ENCODE assay signal across 8 mouse cellular contexts in genomic region chr19:4811909-4812242, GRCm38 (mm10). TPM values are rescaled to one million over a fixed set of nuclear protein-coding genes. Genes with fewer than 3 reads are reported as not detected.
A peak's percentile ranks its signal among the peaks of the same experiment; 100 is the strongest.
DNase-seq lines count a peak whose midpoint lies in the region; ATAC-seq and TF ChIP-seq lines count a peak whose summit lies in the region.

No protein-coding gene starts in this region.

- peak overlapping the region; percentile 75 to 80 for H3K4me3 ChIP-seq in heart, embryonic 14.5 days (ENCODE audit: control insufficient read depth in 1 of 2, insufficient read depth in 1 of 2, low read depth in 1 of 2, low read length in 2 of 2)
- H3K4me3 ChIP-seq in ES-E14 (ENCODE audit: insufficient read depth in 1 of 2, low read depth in 1 of 2, low read length in 2 of 2, poor library complexity in 1 of 2, severe bottlenecking in 1 of 2), result peak overlapping the region; percentile 77 to 94
- peak overlapping the region; percentile 75 for H3K4me3 ChIP-seq in forebrain, postnatal 0 days (ENCODE audit: low read depth, low read length)
- H3K4me3 ChIP-seq in macrophage (ENCODE audit: inconsistent target), result peak overlapping the region; percentile 95

- DNase-seq in heart, adult 9 months (ENCODE audit: low spot score in 2 of 2), result no peak
- no peak for DNase-seq in ES-E14 (ENCODE audit: low read depth, low spot score)
- DNase-seq in forebrain, postnatal 0 days, result no peak
- no peak for DNase-seq in frontal cortex, postnatal 25 days (ENCODE audit: low spot score in 2 of 2)
- no peak for DNase-seq in cerebellum, postnatal 25 days
- DNase-seq in cerebellum, postnatal 4 days (ENCODE audit: low spot score in 2 of 2), result no peak

- H3K4me1 ChIP-seq in heart, embryonic 14.5 days (ENCODE audit: control insufficient read depth in 2 of 2, insufficient read depth in 2 of 2, low read length in 2 of 2), result peaks cover 7 to 22% of the 10 kb centered on the region in 2 experiments
- peaks cover 3 to 4% of the 10 kb centered on the region in 2 experiments; a peak in 3 of 4 replicates for H3K4me1 ChIP-seq in ES-E14 (ENCODE audit: control insufficient read depth in 2 of 2, insufficient read depth in 2 of 2, low read length in 2 of 2, poor library complexity in 1 of 2)
- peaks cover 17% of the 10 kb centered on the region for H3K4me1 ChIP-seq in forebrain, postnatal 0 days (ENCODE audit: insufficient read depth)

- peak overlapping the region; percentile 92 to 97 for H3K27ac ChIP-seq in heart, embryonic 14.5 days (replicated peaks in 1 of 2; ENCODE audit: control insufficient read depth in 1 of 2, insufficient read depth in 1 of 2, low read depth in 2 of 2, low read length in 2 of 2)
- H3K27ac ChIP-seq in ES-E14 (ENCODE audit: insufficient read depth, low read depth, low read length, poor library complexity, severe bottlenecking), result peak overlapping the region; percentile 89
- peak overlapping the region; percentile 93 for H3K27ac ChIP-seq in forebrain, postnatal 0 days (ENCODE audit: low read depth, low read length)
- H3K27ac ChIP-seq in macrophage, result peak overlapping the region; percentile 70

- H3K4me2 ChIP-seq in heart, embryonic 14.5 days (ENCODE audit: low read length), result peak overlapping the region; percentile 69
- H3K4me2 ChIP-seq in forebrain, postnatal 0 days (ENCODE audit: low read depth), result peak overlapping the region; percentile 79

- in situ Hi-C loops in ES-E14 (cut with MboI; ENCODE audit: low sequenced_read_pairs in 2 of 2, unreplicated experiment in 2 of 2), result no loop called here

- TF ChIP-seq CTCF in forebrain, postnatal 0 days (IDR thresholded peaks at IDR 0.05; ENCODE audit: low read depth), result no peak

- ATAC-seq in heart, embryonic 14.5 days (ENCODE audit: insufficient number of reproducible peaks, insufficient read depth, low FRiP score, low read depth), result peak; percentile 27
- ATAC-seq in forebrain, postnatal 0 days, result peak; percentile 32; the same call in 1 of the 2 replicates

- no peaks in the 10 kb centered on the region for H3K27me3 ChIP-seq in heart, embryonic 14.5 days (ENCODE audit: control insufficient read depth, insufficient read depth, low read length)
- H3K27me3 ChIP-seq in forebrain, postnatal 0 days (ENCODE audit: insufficient read depth, low read length), result no peaks in the 10 kb centered on the region

- WGBS in heart, embryonic 14.5 days, result 5% methylated on average over 12 of the region's 12 CpGs
- WGBS in forebrain, postnatal 0 days, result 3% methylated on average over 12 of the region's 12 CpGs
- WGBS in macrophage (ENCODE audit: missing documents), result 1% methylated on average over 12 of the region's 12 CpGs

- peaks cover 41% of the 10 kb centered on the region for H3K79me2 ChIP-seq in macrophage (ENCODE audit: inconsistent target)

- H3K9ac ChIP-seq in heart, embryonic 14.5 days (ENCODE audit: low read length), result peak overlapping the region; percentile 87
- H3K9ac ChIP-seq in ES-E14 (ENCODE audit: insufficient read depth, low read depth, low read length, poor library complexity, severe bottlenecking), result peak overlapping the region; percentile 89
- H3K9ac ChIP-seq in forebrain, postnatal 0 days, result peak overlapping the region; percentile 76

- no peaks in the 10 kb centered on the region for H3K9me3 ChIP-seq in heart, embryonic 14.5 days (ENCODE audit: control insufficient read depth, low read length)
- no peaks in the 10 kb centered on the region for H3K9me3 ChIP-seq in ES-E14 (ENCODE audit: control insufficient read depth, insufficient read depth, low read depth, low read length)
- H3K9me3 ChIP-seq in forebrain, postnatal 0 days (ENCODE audit: low read length), result no peaks in the 10 kb centered on the region

- H3K36me3 ChIP-seq in heart, embryonic 14.5 days (ENCODE audit: control insufficient read depth, insufficient read depth, low read length), result no peaks in the 10 kb centered on the region
- peaks cover 2% of the 10 kb centered on the region; the same call in 1 of the 2 replicates for H3K36me3 ChIP-seq in ES-E14 (ENCODE audit: control insufficient read depth, insufficient read depth, low read length, poor library complexity, severe bottlenecking)
- no peaks in the 10 kb centered on the region for H3K36me3 ChIP-seq in forebrain, postnatal 0 days (ENCODE audit: insufficient read depth)
- H3K36me3 ChIP-seq in macrophage (ENCODE audit: inconsistent target), result no peaks in the 10 kb centered on the region

TF ChIP-seq in ES-E14, 5 proteins besides CTCF, POLR2A, EP300 and RAD21:
- TF ChIP-seq MAFK (IDR thresholded peaks at IDR 0.05; ENCODE audit: insufficient read depth, low read depth, low read length) (no peak), CHD2 (IDR thresholded peaks at IDR 0.05; ENCODE audit: low read depth, low read length) (no peak), HCFC1 (IDR thresholded peaks at IDR 0.05; ENCODE audit: borderline replicate concordance, insufficient read depth, low read length) (no peak), ZNF384 (IDR thresholded peaks at IDR 0.05; ENCODE audit: low read depth, low read length) (no peak), ZC3H11A (IDR thresholded peaks at IDR 0.05; ENCODE audit: borderline replicate concordance, low read depth, low read length) (0 out of 2 replicates have a peak, but pooled peaks have one; percentile 10)

RNA-seq across cellular contexts. Expression of gene Rbm14, which starts 0.4 kb away (rescaled TPM):
- 41.5 and 42.6 TPM in 2 replicates for polyA plus RNA-seq in heart, embryonic 14.5 days (2014; fragmentation: Nextera tagmentation; extraction: Ambion mirVana)
- 91.7 and 99.1 TPM in 2 replicates for total RNA-seq in ES-E14 (2012; rRNA removed)
- total RNA-seq in forebrain, postnatal 0 days (2014; rRNA removed), result 29.2 and 30.9 TPM in 2 replicates
- polyA plus RNA-seq in forebrain, postnatal 0 days (2015; fragmentation: Nextera tagmentation; extraction: Ambion mirVana), result 45.9 and 46.6 TPM in 2 replicates
- 10 to 100 TPM; 16.7 to 82.1 (median 48.5) TPM for total RNA-seq in macrophage (2018; cell fraction: chromatin; rRNA removed)
- 10 to 100 TPM in 23 of 26 experiments, 1 to 10 TPM in 3; 9.2 to 20.8 (median 13.5) TPM for total RNA-seq in macrophage (2018; cell fraction: cytosol; rRNA removed)
- 10 to 100 TPM; 16.2 to 64.4 (median 31.4) TPM for total RNA-seq in macrophage (2018; cell fraction: nucleus; rRNA removed)
- polyA plus RNA-seq in macrophage (2018), result 10.2 to 18.9 TPM (median 15.8 TPM) in 3 replicates

RNA-seq across cellular contexts. Expression of gene Gm21992, which starts 0.5 kb away (rescaled TPM):
- polyA plus RNA-seq in heart, embryonic 14.5 days (2014; fragmentation: Nextera tagmentation; extraction: Ambion mirVana), result 20.9 and 24.4 TPM in 2 replicates
- 40.0 and 49.8 TPM in 2 replicates for total RNA-seq in ES-E14 (2012; rRNA removed)
- 15.0 and 18.2 TPM in 2 replicates for total RNA-seq in forebrain, postnatal 0 days (2014; rRNA removed)
- polyA plus RNA-seq in forebrain, postnatal 0 days (2015; fragmentation: Nextera tagmentation; extraction: Ambion mirVana), result 16.5 and 20.4 TPM in 2 replicates
- 10 to 100 TPM in 24 of 26 experiments, 1 to 10 TPM in 2; 7.4 to 50.9 (median 32.4) TPM for total RNA-seq in macrophage (2018; cell fraction: chromatin; rRNA removed)
- 10 to 100 TPM in 4 of 26 experiments, 1 to 10 TPM in 22; 4.6 to 10.9 (median 7.4) TPM for total RNA-seq in macrophage (2018; cell fraction: cytosol; rRNA removed)
- total RNA-seq in macrophage (2018; cell fraction: nucleus; rRNA removed), result 10 to 100 TPM in 23 of 26 experiments, 1 to 10 TPM in 3; 6.0 to 41.4 (median 21.2) TPM
- 1.3 to 5.1 TPM (median 3.4 TPM) in 3 replicates for polyA plus RNA-seq in macrophage (2018)

RNA-seq across cellular contexts. Expression of gene Rbm4, which starts 18.2 kb away (rescaled TPM):
- 55.9 and 63.1 TPM in 2 replicates for polyA plus RNA-seq in heart, embryonic 14.5 days (2014; fragmentation: Nextera tagmentation; extraction: Ambion mirVana)
- total RNA-seq in ES-E14 (2012; rRNA removed), result 122 and 134 TPM in 2 replicates
- 106 and 145 TPM in 2 replicates for total RNA-seq in forebrain, postnatal 0 days (2014; rRNA removed)
- 45.0 and 56.9 TPM in 2 replicates for polyA plus RNA-seq in forebrain, postnatal 0 days (2015; fragmentation: Nextera tagmentation; extraction: Ambion mirVana)
- total RNA-seq in macrophage (2018; cell fraction: chromatin; rRNA removed), result 100 to 1,000 TPM in 21 of 26 experiments, 10 to 100 TPM in 5; 75.1 to 226 (median 155) TPM
- 10 to 100 TPM; 16.1 to 28.3 (median 21.0) TPM for total RNA-seq in macrophage (2018; cell fraction: cytosol; rRNA removed)
- total RNA-seq in macrophage (2018; cell fraction: nucleus; rRNA removed), result 100 to 1,000 TPM in 7 of 26 experiments, 10 to 100 TPM in 19; 45.8 to 147 (median 76.8) TPM
- 12.7 to 21.9 TPM (median 16.4 TPM) in 3 replicates for polyA plus RNA-seq in macrophage (2018)

RNA-seq across cellular contexts. Expression of gene Ccs, which starts 27.3 kb away (rescaled TPM):
- polyA plus RNA-seq in heart, embryonic 14.5 days (2014; fragmentation: Nextera tagmentation; extraction: Ambion mirVana), result 38.8 and 39.0 TPM in 2 replicates
- total RNA-seq in ES-E14 (2012; rRNA removed), result 49.9 and 53.0 TPM in 2 replicates
- total RNA-seq in forebrain, postnatal 0 days (2014; rRNA removed), result 27.3 and 35.4 TPM in 2 replicates
- polyA plus RNA-seq in forebrain, postnatal 0 days (2015; fragmentation: Nextera tagmentation; extraction: Ambion mirVana), result 41.7 and 44.3 TPM in 2 replicates
- total RNA-seq in macrophage (2018; cell fraction: chromatin; rRNA removed), result 100 to 1,000 TPM in 2 of 26 experiments, 10 to 100 TPM in 24; 13.2 to 120 (median 62.1) TPM
- 10 to 100 TPM; 18.0 to 32.4 (median 22.2) TPM for total RNA-seq in macrophage (2018; cell fraction: cytosol; rRNA removed)
- total RNA-seq in macrophage (2018; cell fraction: nucleus; rRNA removed), result 10 to 100 TPM in 25 of 26 experiments, 1 to 10 TPM in 1; 8.2 to 42.1 (median 23.8) TPM
- 17.8 to 37.0 TPM (median 27.6 TPM) in 3 replicates for polyA plus RNA-seq in macrophage (2018)

RNA-seq across cellular contexts. Expression of gene Ccdc87, which starts 27.3 kb away (rescaled TPM):
- polyA plus RNA-seq in heart, embryonic 14.5 days (2014; fragmentation: Nextera tagmentation; extraction: Ambion mirVana), result not detected in 2 replicates
- 0.13 and 0.16 TPM in 2 replicates for total RNA-seq in ES-E14 (2012; rRNA removed)
- total RNA-seq in forebrain, postnatal 0 days (2014; rRNA removed), result 0.92 and 1.1 TPM in 2 replicates
- 0.80 and 1.2 TPM in 2 replicates for polyA plus RNA-seq in forebrain, postnatal 0 days (2015; fragmentation: Nextera tagmentation; extraction: Ambion mirVana)
- total RNA-seq in macrophage (2018; cell fraction: chromatin; rRNA removed), result under 1 TPM in 1 of 26 experiments, not detected in 25; 0.23 TPM
- under 1 TPM in 19 of 26 experiments, not detected in 7; 0.04 to 0.13 (median 0.09) TPM for total RNA-seq in macrophage (2018; cell fraction: cytosol; rRNA removed)
- total RNA-seq in macrophage (2018; cell fraction: nucleus; rRNA removed), result under 1 TPM in 2 of 26 experiments, not detected in 24; 0.17 to 0.32 TPM
- 0.07 to 0.10 TPM in 2 of 3 replicates, not detected in the other for polyA plus RNA-seq in macrophage (2018)
